In genomic region chr2:19344636-19345413, GRCm38 (mm10) we compare ENCODE assay signal across 8 mouse cellular contexts. TPM values are rescaled to one million over a fixed set of nuclear protein-coding genes. Genes with fewer than 3 reads are reported as not detected.
DNase-seq lines count a peak whose midpoint lies in the region; ATAC-seq lines count a peak whose summit lies in the region.

No protein-coding gene starts in this region.

- H3K4me2 ChIP-seq in midbrain, embryonic 12.5 days (replicated peaks): peak overlapping the region; percentile 36

- peaks cover 8% of the 10 kb centered on the region; the same call in 1 of the 2 replicates for H3K27me3 ChIP-seq in embryonic facial prominence, embryonic 10.5 days (replicated peaks; ENCODE audit: low read depth, poor library complexity, severe bottlenecking)
- peaks cover 18% of the 10 kb centered on the region for H3K27me3 ChIP-seq in midbrain, embryonic 12.5 days

- intact Hi-C loops in left cerebral cortex, postnatal 4 days (cut with DNase I): loop anchor here (10.0 kb wide), 2 partner anchors 480 to 950 kb away; partner anchors contain the start of gene Dnajc1

- H3K4me3 ChIP-seq in embryonic facial prominence, embryonic 10.5 days: peak overlapping the region; percentile 26; the same call in 1 of the 2 replicates
- 0 out of 2 replicates have a peak overlapping the region, but pooled peaks have one; percentile 3 for H3K4me3 ChIP-seq in midbrain, embryonic 12.5 days

- H3K9me3 ChIP-seq in embryonic facial prominence, embryonic 10.5 days: no peaks in the 10 kb centered on the region
- H3K9me3 ChIP-seq in midbrain, embryonic 12.5 days: no peaks in the 10 kb centered on the region

- ATAC-seq in midbrain, embryonic 12.5 days (ENCODE audit: low FRiP score, low read depth): peak; percentile 77
- no peak for ATAC-seq in erythroblast, adult 5-6 weeks (replicated peaks; ENCODE audit: low FRiP score, poor library complexity, severe bottlenecking)

- WGBS in embryonic facial prominence, embryonic 10.5 days: 30% methylated on average over 20 of the region's 20 CpGs
- WGBS in midbrain, embryonic 12.5 days: 26% methylated on average over 18 of the region's 20 CpGs

- H3K27ac ChIP-seq in embryonic facial prominence, embryonic 10.5 days (replicated peaks): peak overlapping the region; percentile 57; the same call in 1 of the 2 replicates
- H3K27ac ChIP-seq in midbrain, embryonic 12.5 days (replicated peaks): no peak overlapping the region

- DNase-seq in adrenal gland, adult 8-10 months: peak; percentile 72
- peak; percentile 85 for DNase-seq in embryonic facial prominence, embryonic 10.5 days (ENCODE audit: low spot score)
- peak; percentile 97 for DNase-seq in heart, adult 11 months
- DNase-seq in kidney, adult 11 months: peak; percentile 68
- peak; percentile 93 for DNase-seq in left cerebral cortex, postnatal 4 days
- DNase-seq in skeletal muscle tissue, adult 2 months (ENCODE audit: low read depth, low spot score): peak; percentile 51

- peak overlapping the region; percentile 24; the same call in 1 of the 2 replicates for H3K9ac ChIP-seq in midbrain, embryonic 12.5 days (replicated peaks)

- no peaks in the 10 kb centered on the region for H3K36me3 ChIP-seq in embryonic facial prominence, embryonic 10.5 days (replicated peaks)
- no peaks in the 10 kb centered on the region for H3K36me3 ChIP-seq in midbrain, embryonic 12.5 days

- 0 out of 2 replicates have a peak, but pooled peaks cover 5% of the 10 kb centered on the region for H3K4me1 ChIP-seq in embryonic facial prominence, embryonic 10.5 days
- H3K4me1 ChIP-seq in midbrain, embryonic 12.5 days: no peaks in the 10 kb centered on the region

RNA-seq across cellular contexts. Expression of gene Msrb2, which starts 26.4 kb away (rescaled TPM):
- total RNA-seq in adrenal gland, adult 8-10 months (2022): 10 to 100 TPM; 29.5 to 33.6 (median 30.5) TPM
- polyA plus RNA-seq in embryonic facial prominence, embryonic 10.5 days (2016; fragmentation: Nextera tagmentation; extraction: Ambion mirVana): 20.8 and 22.9 TPM in 2 replicates
- 1 to 10 TPM; 5.9 to 7.3 TPM for total RNA-seq in left cerebral cortex, postnatal 4 days (2021)
- polyA plus RNA-seq in midbrain, embryonic 12.5 days (2016; fragmentation: Nextera tagmentation; extraction: Ambion mirVana): 6.6 and 10.5 TPM in 2 replicates
- total RNA-seq in erythroblast, adult 5-6 weeks (2015; ENCODE audit: low replicate concordance): 4.6 and 9.8 TPM in 2 replicates
- 5.6 and 34.8 TPM in 2 replicates for total RNA-seq in erythroblast, adult 5-6 weeks (2017; ENCODE audit: low replicate concordance)
